Mouse (Mus musculus) liver, postnatal 0 days (tissue): Measurements from ENCODE around the gene Npepps.
A peak's percentile ranks its signal among the peaks of the same experiment; 100 is the strongest.

ENCODE experiments used
- CTCF ChIP-seq: sonication (generic); IDR thresholded peaks from 2 replicates; pipeline ENCODE4 v1.5.1; 2016; ENCODE audit warnings: antibody characterized with exemption, low read depth
- EP300 ChIP-seq: IDR thresholded peaks from 2 replicates; pipeline ENCODE4 v1.6.1; 2016; ENCODE audit warnings: antibody characterized with exemption, low read depth, mild to moderate bottlenecking

DNA sequence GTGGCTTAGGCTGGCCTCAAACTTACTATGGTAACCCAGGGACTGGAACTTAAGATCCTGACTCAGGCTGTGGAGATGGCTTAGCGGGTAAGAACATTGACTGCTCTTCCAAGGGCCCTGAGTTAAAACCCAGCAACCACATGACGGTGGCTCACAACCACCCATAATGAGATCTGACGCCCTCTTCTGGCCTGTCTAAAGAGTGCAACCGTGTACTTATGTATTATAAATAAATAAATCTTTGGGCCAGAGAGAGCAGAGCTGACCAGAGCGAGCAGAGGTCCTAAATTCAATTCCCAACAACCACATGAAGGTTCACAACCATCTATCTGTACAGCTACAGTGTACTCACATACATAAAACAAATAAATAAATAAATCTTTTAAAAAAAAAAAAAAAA is 6.8 kb downstream of the Npepps start:
- peak; percentile 31 for TF ChIP-seq CTCF
- TF ChIP-seq EP300: no peak
